Mouse (Mus musculus) MEL (cell line): ENCODE measurements around the gene Cdh13.

Experiments
- CHD2 ChIP-seq: IDR thresholded peaks from 2 replicates; pipeline ENCODE4 v1.6.1; 2011; ENCODE audit warnings: low read length, improper control_type of control experiment
- CTCF ChIP-seq, 3 experiments: IDR thresholded peaks in 2 of 3; conservative IDR thresholded peaks in 1 of 3; 2 replicates each; pipeline ENCODE4 v1.5.1; 2011 to 2012; ENCODE audit warnings: low read length in 3 of 3, low read depth in 2 of 3, mild to moderate bottlenecking in 2 of 3, improper control_type of control experiment in 1 of 3, inconsistent platforms in 1 of 3, mixed read lengths in 1 of 3, moderate library complexity in 1 of 3; ENCODE audit not compliant: control insufficient read depth in 1 of 3, insufficient read depth in 1 of 3, poor library complexity in 1 of 3, severe bottlenecking in 1 of 3
- MAFK ChIP-seq: IDR thresholded peaks from 2 replicates; pipeline ENCODE4 v1.6.1; 2011; ENCODE audit warnings: low read depth, mild to moderate bottlenecking, low read length, improper control_type of control experiment, borderline replicate concordance

GRCm38 (mm10) chr8:118314932-118315331 is 31.4 kb downstream of the Cdh13 start:
- TF ChIP-seq MAFK: no peak
- TF ChIP-seq CTCF (IDR thresholded peaks at IDR 0.05 in 2 of 3, conservative IDR thresholded peaks at IDR 0.05 in 1 of 3; ENCODE audit: control insufficient read depth in 1 of 3, insufficient read depth in 1 of 3, low read depth in 2 of 3, low read length in 3 of 3, poor library complexity in 1 of 3, severe bottlenecking in 1 of 3): no peak
- TF ChIP-seq CHD2: no peak
